Mouse (Mus musculus) bone marrow macrophage, adult 2 months (primary cell): ENCODE results near the gene Dmbx1.

Source experiments
- CTCF ChIP-seq: IDR thresholded peaks from 2 replicates; pipeline ENCODE4 v1.5.1; 2012; ENCODE audit warnings: low read depth, mild to moderate bottlenecking, low read length, moderate library complexity
- POLR2A ChIP-seq: IDR thresholded peaks from 2 replicates; pipeline ENCODE4 v1.6.1; 2012; ENCODE audit warnings: mild to moderate bottlenecking, low read depth, low read length, borderline replicate concordance

- TF ChIP-seq POLR2A, result no peak
- no peak for TF ChIP-seq CTCF
Observed at GRCm38 (mm10) chr4:115939295-115940102, at the start of gene Dmbx1.
